ENCODE assay signal across 32 mouse cellular contexts in genomic region chr3:26552890-26553289, GRCm38 (mm10).
"Had no signal": no experiment of that assay in that cellular context is flagged by ENCODE, and none has a peak within 500 bp of the region (broad histone marks: within the 10 kb centered on the region; RNA-seq: fewer than 3 reads in every experiment).

No protein-coding gene starts in this region.

- DNase-seq: left cerebral cortex, postnatal 4 days; liver; liver, embryonic 13.5 days; liver, postnatal 0 days; lung, adult 18-20 months; lung, adult 2 months; lung, embryonic 14.5 days; lung, postnatal 10 days; lung, postnatal 14 days; lung, postnatal 36 days; lung, postnatal 4 days; midbrain, embryonic 14.5 days had no signal

- H3K4me1 ChIP-seq: limb, embryonic 10.5 days; limb, embryonic 12.5 days; limb, embryonic 13.5 days; limb, embryonic 15.5 days; liver, embryonic 12.5 days; liver, embryonic 13.5 days; liver, embryonic 15.5 days; lung, embryonic 15.5 days; megakaryocyte, embryonic 14.5 days; midbrain, embryonic 10.5 days; midbrain, embryonic 12.5 days; midbrain, embryonic 13.5 days; midbrain, embryonic 15.5 days; neural tube, embryonic 12.5 days had no signal

- H3K27me3 ChIP-seq: limb, embryonic 12.5 days; limb, embryonic 13.5 days; limb, embryonic 15.5 days; liver, embryonic 12.5 days; liver, embryonic 13.5 days; liver, embryonic 15.5 days; lung, embryonic 15.5 days; megakaryocyte, embryonic 14.5 days; midbrain, embryonic 12.5 days; midbrain, embryonic 13.5 days; midbrain, embryonic 15.5 days; neural tube, embryonic 12.5 days had no signal

- H3K9ac ChIP-seq: limb, embryonic 12.5 days; limb, embryonic 13.5 days; limb, embryonic 15.5 days; liver, embryonic 12.5 days; liver, embryonic 13.5 days; liver, embryonic 14.5 days; liver, embryonic 15.5 days; liver, postnatal 0 days; lung, embryonic 14.5 days; lung, embryonic 15.5 days; midbrain, embryonic 12.5 days; midbrain, embryonic 13.5 days; midbrain, embryonic 15.5 days; neural tube, embryonic 12.5 days had no signal

- H3K9me3 ChIP-seq: limb, embryonic 10.5 days; limb, embryonic 12.5 days; limb, embryonic 13.5 days; limb, embryonic 15.5 days; liver, embryonic 12.5 days; liver, embryonic 13.5 days; lung, embryonic 15.5 days; midbrain, embryonic 10.5 days; midbrain, embryonic 12.5 days; midbrain, embryonic 13.5 days; midbrain, embryonic 15.5 days; neural tube, embryonic 12.5 days had no signal

- H3K36me3 ChIP-seq: limb, embryonic 10.5 days; limb, embryonic 12.5 days; limb, embryonic 13.5 days; limb, embryonic 15.5 days; liver, embryonic 12.5 days; liver, embryonic 13.5 days; liver, embryonic 15.5 days; lung, embryonic 15.5 days; midbrain, embryonic 10.5 days; midbrain, embryonic 12.5 days; midbrain, embryonic 13.5 days; midbrain, embryonic 15.5 days; neural tube, embryonic 12.5 days had no signal

- H3K27ac ChIP-seq: limb, embryonic 10.5 days; limb, embryonic 12.5 days; limb, embryonic 13.5 days; limb, embryonic 15.5 days; liver, embryonic 12.5 days; liver, embryonic 13.5 days; liver, embryonic 14.5 days; liver, embryonic 15.5 days; lung, embryonic 15.5 days; macrophage; midbrain, embryonic 10.5 days; midbrain, embryonic 12.5 days; midbrain, embryonic 13.5 days; midbrain, embryonic 15.5 days; neural tube, embryonic 12.5 days had no signal

- H3K4me2 ChIP-seq: limb, embryonic 12.5 days; limb, embryonic 13.5 days; limb, embryonic 15.5 days; liver, embryonic 11.5 days; liver, embryonic 12.5 days; liver, embryonic 13.5 days; liver, embryonic 15.5 days; lung, embryonic 14.5 days; lung, embryonic 15.5 days; midbrain, embryonic 11.5 days; midbrain, embryonic 12.5 days; midbrain, embryonic 13.5 days; midbrain, embryonic 15.5 days; neural tube, embryonic 12.5 days had no signal

- ATAC-seq: liver, embryonic 12.5 days; liver, postnatal 0 days; lung, postnatal 0 days; midbrain, embryonic 13.5 days; midbrain, embryonic 15.5 days; midbrain, embryonic 16.5 days had no signal

- H3K4me3 ChIP-seq: limb, embryonic 10.5 days; limb, embryonic 12.5 days; limb, embryonic 13.5 days; limb, embryonic 15.5 days; liver, embryonic 12.5 days; liver, embryonic 13.5 days; liver, embryonic 15.5 days; lung, embryonic 15.5 days; megakaryocyte, embryonic 14.5 days; midbrain, embryonic 10.5 days; midbrain, embryonic 12.5 days; midbrain, embryonic 13.5 days; midbrain, embryonic 15.5 days; myocyte; neural tube, embryonic 12.5 days had no signal
